Mouse (Mus musculus): Measurements from ENCODE around the gene Ppp1r37.

The Ppp1r37 gene

DNA sequence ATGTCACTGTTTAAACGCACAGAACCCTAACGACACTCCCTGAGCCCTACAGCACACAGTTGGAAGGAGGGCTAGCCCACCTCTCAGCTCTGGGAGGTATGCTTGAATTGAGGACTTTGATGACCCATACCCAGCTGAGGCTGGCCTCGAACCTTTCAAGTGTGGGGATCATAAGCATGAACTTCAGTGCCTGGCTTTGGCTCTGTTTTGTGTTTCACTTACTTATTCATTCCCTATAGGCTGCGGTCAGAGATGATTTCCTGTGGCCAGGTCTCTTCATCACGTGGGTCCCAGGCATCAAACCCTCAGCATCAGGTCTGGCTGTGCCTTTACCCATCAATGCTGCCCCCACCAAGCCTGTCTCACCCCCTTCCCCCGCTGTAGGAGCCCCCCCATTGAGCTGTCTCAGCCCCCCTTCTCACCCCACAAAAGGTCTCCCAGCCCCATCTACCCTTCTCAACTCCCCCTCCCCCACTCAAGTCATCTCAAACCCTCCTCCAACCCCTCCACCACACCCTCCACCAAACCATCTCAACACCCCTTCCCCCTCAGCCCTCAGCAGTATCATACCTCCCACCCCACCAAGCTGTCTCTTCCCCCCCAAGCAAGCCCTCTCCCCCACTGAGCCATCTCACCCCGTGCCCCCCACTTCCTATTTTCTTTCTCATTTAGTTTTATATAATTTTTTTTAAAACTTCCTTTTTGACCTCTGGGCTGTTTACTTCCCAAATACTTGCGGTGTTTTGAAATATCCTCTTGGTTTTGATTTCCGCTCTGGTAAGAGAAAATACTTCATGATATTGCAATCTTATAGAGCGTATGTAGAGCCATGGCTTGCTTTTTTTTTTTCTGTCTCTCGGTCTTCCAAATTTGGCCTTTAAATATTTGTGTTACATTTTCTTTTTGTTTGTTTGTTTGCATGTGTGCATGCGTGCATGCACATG is 62.2 kb downstream of the Ppp1r37 start:
- no peak for DNase-seq

DNA sequence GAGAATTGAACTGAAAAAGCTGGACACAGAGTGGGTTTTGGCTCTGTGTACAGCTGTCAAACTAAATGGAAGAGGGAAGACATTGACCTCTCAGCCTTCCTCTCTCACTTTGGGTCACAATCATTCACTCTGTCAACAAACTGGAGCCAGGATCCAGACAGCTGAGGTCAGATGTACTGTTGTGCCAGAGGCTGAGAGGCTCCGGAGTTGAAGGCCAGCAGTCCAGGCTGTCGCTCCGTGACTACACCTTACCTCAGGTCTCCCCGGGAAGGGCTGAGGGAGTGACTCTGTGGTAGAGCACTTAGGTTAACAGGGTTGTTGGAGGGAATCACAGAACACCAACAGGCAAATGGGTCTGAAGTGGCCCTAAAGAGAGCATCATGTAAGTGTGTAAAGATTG is 64.5 kb downstream of the Ppp1r37 start:
- no peak for DNase-seq

- DNase-seq = no peak
Observed at GRCm38 (mm10) chr7:19496214-19496555, 66.7 kb downstream of the Ppp1r37 start.

DNA sequence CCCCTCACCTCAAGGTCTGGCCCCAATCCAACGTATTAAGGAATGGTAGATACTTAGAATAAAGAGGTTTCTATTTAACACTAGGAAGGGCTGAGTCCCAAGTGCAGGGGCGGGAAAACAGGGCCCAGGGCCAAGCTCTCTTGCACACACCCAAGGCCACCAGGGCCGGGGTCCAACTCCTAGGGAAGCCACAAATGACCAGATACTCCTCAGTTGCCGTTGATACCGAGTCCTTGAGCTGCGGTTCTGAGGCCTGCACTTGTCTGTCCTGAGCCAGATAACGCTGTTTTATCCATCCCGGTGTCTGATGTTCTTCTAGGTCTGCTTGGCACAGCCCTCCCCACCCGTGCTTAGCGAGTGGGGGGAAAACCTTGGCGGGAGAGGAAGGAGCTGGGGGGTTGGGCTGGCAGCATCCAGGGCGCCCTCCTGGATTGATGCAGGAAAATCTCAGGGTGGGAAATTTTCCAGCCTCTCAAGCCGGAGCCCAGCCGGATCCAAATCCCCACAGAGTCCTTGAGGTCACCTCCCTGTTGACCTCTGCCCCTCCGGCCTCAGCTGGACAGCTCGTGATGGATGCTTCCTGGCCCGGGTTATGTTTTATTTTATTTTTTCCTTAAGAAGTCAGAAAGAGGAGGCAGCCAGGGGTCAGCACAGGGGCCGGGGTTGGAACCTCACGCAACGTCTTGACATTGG is 67.2 kb downstream of the Ppp1r37 start:
- no peak for DNase-seq

DNA sequence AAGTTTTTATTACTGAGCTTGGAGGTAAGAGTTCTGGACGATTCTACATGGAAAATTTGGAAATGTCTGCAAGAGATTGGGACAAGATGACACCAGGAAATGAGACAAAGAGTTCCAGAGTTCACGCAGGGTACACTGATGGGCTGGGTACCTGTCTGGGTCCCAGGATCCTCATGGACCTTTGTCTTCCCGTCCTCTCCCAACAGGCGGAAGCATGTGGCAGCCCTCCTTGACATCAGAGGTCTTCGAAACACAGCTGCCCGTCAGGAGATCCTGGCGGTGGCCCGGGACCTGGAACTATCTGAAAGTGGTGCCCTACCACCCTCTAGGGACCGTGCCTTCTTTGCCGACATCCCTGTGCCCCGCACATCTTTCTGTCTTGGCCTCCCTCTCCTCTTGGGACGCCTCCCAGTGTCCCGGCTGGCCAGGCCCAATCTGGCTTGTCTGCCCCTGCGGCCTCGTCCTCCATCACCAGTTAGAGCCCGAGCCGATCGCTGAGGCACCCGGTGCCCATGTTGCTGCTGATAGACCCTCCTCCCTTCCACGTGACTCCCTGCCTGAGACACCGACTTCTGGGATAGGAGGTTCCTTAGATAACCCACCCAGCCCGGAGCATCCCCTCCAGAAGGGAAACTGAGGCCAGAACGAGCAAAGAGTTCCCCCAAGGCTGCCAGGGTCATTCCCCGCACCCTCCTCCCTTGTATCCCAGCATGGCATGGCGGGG is 68.0 kb downstream of the Ppp1r37 start:
- no peak for DNase-seq

DNA sequence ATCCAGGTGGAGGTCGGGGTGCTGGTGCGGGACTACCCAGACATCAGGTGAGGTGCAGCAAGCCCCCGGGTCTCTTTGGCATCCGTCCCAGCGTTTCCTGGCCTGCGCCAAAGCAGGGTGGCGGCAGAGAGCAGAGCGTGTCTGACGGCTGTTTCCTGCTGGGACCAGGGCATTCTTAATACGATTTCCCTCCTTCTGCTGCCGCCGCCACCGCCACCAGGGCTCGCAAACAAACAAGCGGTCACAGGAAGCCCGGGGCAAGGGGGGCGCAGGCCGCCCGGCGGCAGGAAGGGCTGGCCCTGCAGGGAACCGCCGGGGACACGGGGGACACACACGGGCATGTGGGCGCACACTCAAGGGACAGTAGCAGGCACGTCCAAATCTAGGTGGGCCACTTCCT is 71.1 kb downstream of the Ppp1r37 start:
- DNase-seq = peak in 1 of 2 experiments; percentile 27

- DNase-seq = no peak
Observed at GRCm38 (mm10) chr7:19489525-19489924, 73.4 kb downstream of the Ppp1r37 start.

GRCm38 (mm10) chr7:19486549-19486948 is 76.3 kb downstream of the Ppp1r37 start:
- DNase-seq = no peak

DNA sequence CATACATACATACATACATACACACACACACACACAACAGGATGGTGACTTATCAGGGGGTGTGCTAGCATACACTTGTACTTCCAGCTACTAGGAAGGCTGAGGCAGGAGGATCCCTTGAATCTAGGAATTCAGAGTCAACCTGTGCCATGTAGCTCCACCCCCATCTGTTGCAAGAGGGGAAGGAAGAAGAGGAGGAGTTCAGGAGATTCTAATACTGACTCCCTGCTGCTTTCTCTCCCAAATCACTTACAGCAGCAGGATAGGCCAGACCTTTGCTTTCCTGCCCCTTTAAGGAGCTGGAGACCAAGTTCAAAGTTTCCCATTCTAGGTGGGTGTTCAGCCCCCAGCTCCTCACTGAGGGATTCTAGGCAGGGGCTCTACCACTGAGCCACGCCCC is 77.4 kb downstream of the Ppp1r37 start:
- DNase-seq = no peak

DNA sequence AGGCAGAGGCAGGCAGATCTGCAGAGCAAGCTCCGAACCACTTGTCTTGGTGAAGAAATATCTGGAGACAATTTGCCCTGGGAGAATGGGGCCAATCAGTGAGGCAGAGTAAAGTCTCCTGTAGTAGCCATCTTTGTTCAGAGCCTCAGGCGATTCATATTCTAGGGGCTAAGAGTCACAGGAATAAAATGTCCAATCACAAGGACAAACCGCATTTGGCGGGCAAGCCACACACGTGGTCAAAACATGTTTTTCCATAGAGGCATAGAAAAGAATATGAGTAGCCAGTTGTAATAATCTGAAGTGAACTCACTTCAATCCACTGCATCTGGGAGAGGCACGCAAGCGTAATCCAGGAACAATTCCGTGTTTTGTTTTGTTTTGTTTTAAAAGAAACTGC is 79.6 kb downstream of the Ppp1r37 start:
- no peak for DNase-seq
